Mouse (Mus musculus): Measurements from ENCODE around the gene Zbtb14. TPM values are rescaled to one million over a fixed set of nuclear protein-coding genes. Genes with fewer than 3 reads are reported as not detected.

Gene Zbtb14
- 2.7 and 2.8 TPM in 2 replicates for polyA plus RNA-seq (2012; rRNA removed)

DNA sequence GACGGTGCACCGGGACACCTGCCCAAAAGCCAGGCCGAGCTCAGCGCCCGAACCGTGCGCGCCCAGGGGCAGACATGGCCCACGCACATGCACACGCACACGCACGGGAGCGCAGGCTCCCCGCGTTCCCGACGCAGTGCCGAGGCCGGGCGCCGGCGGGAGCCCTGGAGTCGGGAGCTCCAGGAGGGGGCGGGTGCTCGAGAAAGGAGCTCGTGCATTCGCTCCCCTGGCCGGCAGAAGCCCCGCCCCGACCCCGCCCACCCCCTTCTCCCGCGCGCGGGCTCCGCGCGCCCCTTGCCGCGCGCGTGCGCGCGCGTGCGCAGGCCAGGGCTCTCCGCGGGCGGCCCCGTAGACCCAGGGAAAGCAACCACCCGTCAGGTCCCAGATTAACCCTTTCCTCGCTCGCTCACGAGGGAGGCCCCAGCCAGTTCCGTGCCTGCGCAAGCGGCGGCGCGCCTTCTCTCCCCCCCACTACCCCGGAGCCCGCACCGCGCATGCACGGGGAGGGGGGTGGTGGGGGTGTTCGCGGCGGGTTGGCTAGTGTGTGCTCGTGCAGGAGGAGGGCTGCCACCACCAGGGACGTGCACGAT lies at the start of gene Zbtb14:
TSS of gene Zbtb14 (plus strand) at position 540 of the 590 bp plus-strand sequence.

DNA sequence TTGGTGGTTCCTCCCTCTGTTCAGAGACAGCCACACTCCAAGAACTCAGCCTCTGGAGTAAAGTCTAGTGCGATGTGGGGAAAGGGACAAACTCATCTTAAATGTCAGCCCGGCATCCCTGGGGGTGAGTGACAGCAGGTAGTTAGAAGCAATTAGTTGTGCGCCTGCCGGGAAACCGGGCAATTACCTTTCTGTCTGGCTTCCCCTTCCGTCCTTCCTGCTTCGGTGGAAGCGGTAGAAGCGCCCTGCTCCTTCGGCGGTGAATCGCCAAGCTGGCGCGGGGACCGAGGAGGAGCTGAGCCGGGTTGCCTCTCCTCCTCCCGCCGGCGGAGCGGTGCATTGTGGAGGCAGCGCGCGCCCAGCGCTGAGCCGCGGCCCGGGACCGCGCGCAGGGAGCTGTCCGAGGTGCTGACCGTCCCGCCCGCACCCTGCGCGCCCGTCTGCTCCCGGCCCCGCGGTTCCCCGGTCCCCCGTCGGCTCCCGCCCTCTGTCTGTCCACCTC lies 56.2 kb downstream of the Zbtb14 start, which contains the start of gene Akain1:
TSS of gene Akain1 (plus strand) at position 337 of the 502 bp plus-strand sequence.

Other genes starting within 250 kb of the Zbtb14 start
- not detected in 2 replicates for gene Akain1, start 56.3 kb downstream of the Zbtb14 start, polyA plus RNA-seq (2012; rRNA removed)